Mouse (Mus musculus) adrenal gland, postnatal 36 days (tissue): Measurements from ENCODE around the gene 4930579G24Rik. TPM values are rescaled to one million over a fixed set of nuclear protein-coding genes. Genes with fewer than 3 reads are reported as not detected.

Experiments
- total RNA-seq, 2 experiments: library from RNA; stranded (reverse); gene quantifications; 2 replicates each; pipeline ENCODE4 v1.2.3; 2021

4930579G24Rik gene
- total RNA-seq, 2 experiments from 2014 or later: 2.1 to 4.0 TPM

Other genes with a start within 250 kb of the 4930579G24Rik start
- 1 to 10 TPM; 8.2 to 8.6 TPM for gene Fnip2, start 61.3 kb upstream of the 4930579G24Rik start, total RNA-seq
- gene Ppid, start 37.7 kb upstream of the 4930579G24Rik start, total RNA-seq: 10 to 100 TPM; 48.7 to 71.2 TPM
- 100 to 1,000 TPM; 175 to 219 TPM for gene Etfdh, start 421 bp downstream of the 4930579G24Rik start, total RNA-seq
- gene Rxfp1, start 108.8 kb downstream of the 4930579G24Rik start, total RNA-seq: under 1 TPM in 1 of 2 experiments, not detected in 1; 0.07 TPM
- 10 to 100 TPM; 14.0 to 16.4 TPM for gene Tmem144, start 223.7 kb downstream of the 4930579G24Rik start, total RNA-seq